Mouse (Mus musculus): Measurements from ENCODE around the gene Gm20388. TPM values are rescaled to one million over a fixed set of nuclear protein-coding genes. Genes with fewer than 3 reads are reported as not detected.
A peak's percentile ranks its signal among the peaks of the same experiment; 100 is the strongest.

The Gm20388 gene
- polyA plus RNA-seq, 2 experiments, result 8.5 TPM; not detected in 1

DNA sequence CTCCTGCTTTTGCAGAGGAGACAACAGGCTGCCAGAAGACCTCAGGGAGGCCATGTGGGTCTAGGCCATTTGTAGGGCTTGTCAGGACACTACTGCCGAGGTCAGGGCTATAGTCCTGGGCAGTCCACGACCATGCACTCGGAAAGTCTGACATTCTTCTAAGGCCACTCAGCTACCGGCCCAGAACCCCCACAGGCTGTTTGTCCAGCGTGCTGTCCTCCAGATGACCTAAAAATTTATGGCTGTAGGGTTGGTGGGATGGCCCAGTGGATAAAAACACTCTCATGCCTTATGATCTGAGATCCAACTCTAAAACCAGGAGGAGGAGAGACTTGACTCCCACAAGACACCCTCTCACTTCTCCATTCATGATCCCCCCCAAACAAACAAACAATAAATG lies 2753.0 kb downstream of the Gm20388 start:
- H3K4me2 ChIP-seq (ENCODE audit: low read depth), result no peak overlapping the region
- H3K27ac ChIP-seq, result no peak overlapping the region
- H3K9ac ChIP-seq (replicated peaks), result no peak overlapping the region
- no peaks in the 10 kb centered on the region for H3K27me3 ChIP-seq (ENCODE audit: control insufficient read depth, insufficient read depth, low read length)
- H3K4me1 ChIP-seq (replicated peaks; ENCODE audit: control insufficient read depth in 2 of 2, insufficient read depth in 2 of 2, low read length in 1 of 2), result peaks cover 20 to 26% of the 10 kb centered on the region in 2 experiments
- no peak overlapping the region for H3K4me3 ChIP-seq (ENCODE audit: insufficient read depth in 1 of 2, low read depth in 2 of 2, low read length in 2 of 2)
- 71% methylated on average over 5 of the region's 5 CpGs for WGBS (ENCODE audit: insufficient replicate concordance)
- no peaks in the 10 kb centered on the region for H3K36me3 ChIP-seq (replicated peaks; ENCODE audit: control insufficient read depth, insufficient read depth, low read depth)
- no peaks in the 10 kb centered on the region for H3K9me3 ChIP-seq (ENCODE audit: control insufficient read depth, low read length)
- no peak for TF ChIP-seq CTCF (IDR thresholded peaks at IDR 0.05; ENCODE audit: low read depth)
- no peak for TF ChIP-seq EP300 (IDR thresholded peaks at IDR 0.05; ENCODE audit: low read depth)
- ATAC-seq (ENCODE audit: insufficient read depth), result no peak
- DNase-seq (ENCODE audit: low read depth in 3 of 3, low spot score in 3 of 3), result no peak

- Histone ChIP-seq H3K36me3 (replicated peaks; ENCODE audit: control insufficient read depth, insufficient read depth, low read depth) (no peaks in the 10 kb centered on the region), H3K27me3 (ENCODE audit: control insufficient read depth, insufficient read depth, low read length) (no peaks in the 10 kb centered on the region), H3K4me1 (replicated peaks; ENCODE audit: control insufficient read depth in 2 of 2, insufficient read depth in 2 of 2, low read length in 1 of 2) (peaks cover 20 to 26% of the 10 kb centered on the region in 2 experiments), H3K9ac (replicated peaks) (no peak overlapping the region), H3K4me3 (ENCODE audit: insufficient read depth in 1 of 2, low read depth in 2 of 2, low read length in 2 of 2) (no peak overlapping the region), H3K9me3 (ENCODE audit: control insufficient read depth, low read length) (no peaks in the 10 kb centered on the region), H3K4me2 (ENCODE audit: low read depth) (no peak overlapping the region), H3K27ac (no peak overlapping the region)
- DNase-seq (ENCODE audit: low read depth in 3 of 3, low spot score in 3 of 3) (no peak), ATAC-seq (ENCODE audit: insufficient read depth) (no peak)
- TF ChIP-seq CTCF (IDR thresholded peaks at IDR 0.05; ENCODE audit: low read depth), result no peak
- TF ChIP-seq EP300 (IDR thresholded peaks at IDR 0.05; ENCODE audit: low read depth), result no peak
- WGBS (ENCODE audit: insufficient replicate concordance), result 49% methylated on average over 8 of the region's 8 CpGs
Measured at GRCm38 (mm10) chr8:122665221-122665620, 2754.6 kb downstream of the Gm20388 start.

- H3K27me3 ChIP-seq (ENCODE audit: control insufficient read depth, insufficient read depth, low read length), result no peaks in the 10 kb centered on the region
- TF ChIP-seq EP300 (IDR thresholded peaks at IDR 0.05; ENCODE audit: low read depth) (no peak), CTCF (IDR thresholded peaks at IDR 0.05; ENCODE audit: low read depth) (no peak)
- no peaks in the 10 kb centered on the region for H3K36me3 ChIP-seq (replicated peaks; ENCODE audit: control insufficient read depth, insufficient read depth, low read depth)
- ATAC-seq (ENCODE audit: insufficient read depth) (no peak), DNase-seq (ENCODE audit: low read depth in 3 of 3, low spot score in 3 of 3) (no peak)
- peaks cover 20 to 26% of the 10 kb centered on the region in 2 experiments for H3K4me1 ChIP-seq (replicated peaks; ENCODE audit: control insufficient read depth in 2 of 2, insufficient read depth in 2 of 2, low read length in 1 of 2)
- H3K4me2 ChIP-seq (ENCODE audit: low read depth), result peak overlapping the region; percentile 63
- 47% methylated on average over 12 of the region's 14 CpGs for WGBS (ENCODE audit: insufficient replicate concordance)
- no peak overlapping the region; the same call in none of the 2 replicates for H3K9ac ChIP-seq (replicated peaks)
- H3K27ac ChIP-seq, result no peak overlapping the region
- no peaks in the 10 kb centered on the region for H3K9me3 ChIP-seq (ENCODE audit: control insufficient read depth, low read length)
- H3K4me3 ChIP-seq (ENCODE audit: insufficient read depth in 1 of 2, low read depth in 2 of 2, low read length in 2 of 2), result no peak overlapping the region
Measured at GRCm38 (mm10) chr8:122665667-122666316, 2755.2 kb downstream of the Gm20388 start.

DNA sequence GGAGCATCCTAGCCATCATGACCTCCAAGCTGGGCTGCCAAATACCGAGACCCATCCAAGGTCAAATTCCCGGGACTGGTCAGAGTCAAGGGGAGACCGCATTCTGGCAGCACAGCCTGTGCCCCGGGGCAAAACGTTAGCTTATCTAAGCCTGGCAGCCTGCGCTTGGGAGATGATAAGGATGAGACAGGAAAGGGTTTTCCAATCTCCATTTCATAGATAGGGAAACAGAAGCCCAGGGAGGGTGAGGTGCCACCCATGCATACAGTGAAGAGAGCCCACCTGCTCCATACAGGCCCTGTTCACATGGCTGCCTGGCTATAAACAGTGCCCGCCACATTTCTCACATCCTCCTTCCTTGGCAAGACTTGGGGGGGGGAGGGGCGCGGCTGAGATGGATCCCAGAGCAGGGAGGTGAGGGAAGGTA lies 2755.7 kb downstream of the Gm20388 start:
- Histone ChIP-seq H3K9me3 (ENCODE audit: control insufficient read depth, low read length) (no peaks in the 10 kb centered on the region), H3K4me3 (ENCODE audit: insufficient read depth in 1 of 2, low read depth in 2 of 2, low read length in 2 of 2) (peak overlapping the region in 1 of 2 experiments; percentile 12; a peak in 1 of 4 replicates), H3K27ac (no peak overlapping the region), H3K36me3 (replicated peaks; ENCODE audit: control insufficient read depth, insufficient read depth, low read depth) (no peaks in the 10 kb centered on the region), H3K9ac (replicated peaks) (peak overlapping the region; percentile 37), H3K4me1 (replicated peaks; ENCODE audit: control insufficient read depth in 2 of 2, insufficient read depth in 2 of 2, low read length in 1 of 2) (peaks cover 20 to 26% of the 10 kb centered on the region in 2 experiments), H3K27me3 (ENCODE audit: control insufficient read depth, insufficient read depth, low read length) (no peaks in the 10 kb centered on the region), H3K4me2 (ENCODE audit: low read depth) (peak overlapping the region; percentile 63)
- TF ChIP-seq EP300 (IDR thresholded peaks at IDR 0.05; ENCODE audit: low read depth) (peak; percentile 94), CTCF (IDR thresholded peaks at IDR 0.05; ENCODE audit: low read depth) (no peak)
- ATAC-seq (ENCODE audit: insufficient read depth), result peak; percentile 80
- peak; percentile 73 to 81 (median 76) for DNase-seq (ENCODE audit: low read depth in 3 of 3, low spot score in 3 of 3)
- 8% methylated on average over 9 of the region's 9 CpGs for WGBS (ENCODE audit: insufficient replicate concordance)

DNA sequence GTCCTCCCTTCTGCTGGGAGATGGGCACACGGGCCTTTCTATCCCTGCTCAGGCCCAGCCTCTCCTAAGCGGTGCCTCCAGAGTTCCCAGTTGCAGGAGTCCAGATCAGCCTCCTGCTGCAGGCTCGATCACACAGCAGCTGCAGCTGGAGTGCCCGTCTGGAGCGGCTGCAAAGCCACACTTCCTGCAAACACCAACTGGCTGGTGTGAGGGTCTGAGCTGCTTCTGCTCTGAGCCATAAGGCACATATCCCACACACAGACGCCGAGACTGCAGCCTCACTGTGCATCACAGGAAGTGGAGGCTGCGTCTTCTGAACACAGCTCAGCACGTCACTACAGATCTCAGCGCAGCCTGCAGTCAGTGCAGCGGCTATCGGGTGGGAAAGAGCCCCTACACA lies 2756.2 kb downstream of the Gm20388 start:
- Histone ChIP-seq H3K36me3 (replicated peaks; ENCODE audit: control insufficient read depth, insufficient read depth, low read depth) (no peaks in the 10 kb centered on the region), H3K27ac (no peak overlapping the region), H3K9me3 (ENCODE audit: control insufficient read depth, low read length) (no peaks in the 10 kb centered on the region), H3K27me3 (ENCODE audit: control insufficient read depth, insufficient read depth, low read length) (no peaks in the 10 kb centered on the region), H3K9ac (replicated peaks) (peak overlapping the region; percentile 37; the same call in 1 of the 2 replicates), H3K4me1 (replicated peaks; ENCODE audit: control insufficient read depth in 2 of 2, insufficient read depth in 2 of 2, low read length in 1 of 2) (peaks cover 20 to 26% of the 10 kb centered on the region in 2 experiments), H3K4me2 (ENCODE audit: low read depth) (peak overlapping the region; percentile 63), H3K4me3 (ENCODE audit: insufficient read depth in 1 of 2, low read depth in 2 of 2, low read length in 2 of 2) (peak overlapping the region in 1 of 2 experiments; percentile 12; a peak in 1 of 4 replicates)
- WGBS (ENCODE audit: insufficient replicate concordance), result 11% methylated on average over 12 of the region's 12 CpGs
- ATAC-seq (ENCODE audit: insufficient read depth), result peak; percentile 9; the same call in 1 of the 2 replicates
- TF ChIP-seq EP300 (IDR thresholded peaks at IDR 0.05; ENCODE audit: low read depth) (no peak), CTCF (IDR thresholded peaks at IDR 0.05; ENCODE audit: low read depth) (no peak)
- no peak for DNase-seq (ENCODE audit: low read depth in 3 of 3, low spot score in 3 of 3)

All from liver, embryonic 14.5 days (tissue).